Mouse (Mus musculus): ENCODE data around the gene Gins2. TPM values are rescaled to one million over a fixed set of nuclear protein-coding genes. Genes with fewer than 3 reads are reported as not detected.

Gene Gins2
- total RNA-seq, 2 experiments from 2014 or later: 0.80 TPM; not detected in 1

GRCm38 (mm10) chr8:120565151-120565711 lies 23.9 kb downstream of the Gins2 start:
- DNase-seq (ENCODE audit: low spot score): no peak

GRCm38 (mm10) chr8:120563851-120564837 lies 25.0 kb downstream of the Gins2 start:
- peak; percentile 80 for DNase-seq (ENCODE audit: low spot score)

DNA sequence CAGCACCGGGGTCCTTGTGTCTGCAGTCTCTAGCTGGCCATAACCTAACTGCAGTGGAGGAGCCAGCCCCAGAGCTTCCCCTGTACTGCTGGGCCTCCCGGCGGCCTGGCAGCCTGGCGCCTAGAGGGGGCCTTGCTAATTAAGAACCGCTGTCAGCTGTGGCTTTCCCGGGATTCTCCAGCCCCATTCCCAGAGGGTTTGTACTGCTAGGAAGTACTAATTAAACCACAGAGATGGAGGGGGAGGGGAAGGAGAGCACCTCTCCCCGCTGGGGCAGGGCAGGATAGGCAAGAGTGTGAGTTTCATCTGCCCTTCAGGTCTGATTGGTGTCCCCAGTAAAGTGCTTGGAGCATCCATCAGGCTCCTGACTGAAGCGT lies 25.8 kb downstream of the Gins2 start:
- DNase-seq (ENCODE audit: low spot score): no peak

- DNase-seq (ENCODE audit: low spot score): no peak
Observed at GRCm38 (mm10) chr8:120562680-120563347, 26.3 kb downstream of the Gins2 start.

DNA sequence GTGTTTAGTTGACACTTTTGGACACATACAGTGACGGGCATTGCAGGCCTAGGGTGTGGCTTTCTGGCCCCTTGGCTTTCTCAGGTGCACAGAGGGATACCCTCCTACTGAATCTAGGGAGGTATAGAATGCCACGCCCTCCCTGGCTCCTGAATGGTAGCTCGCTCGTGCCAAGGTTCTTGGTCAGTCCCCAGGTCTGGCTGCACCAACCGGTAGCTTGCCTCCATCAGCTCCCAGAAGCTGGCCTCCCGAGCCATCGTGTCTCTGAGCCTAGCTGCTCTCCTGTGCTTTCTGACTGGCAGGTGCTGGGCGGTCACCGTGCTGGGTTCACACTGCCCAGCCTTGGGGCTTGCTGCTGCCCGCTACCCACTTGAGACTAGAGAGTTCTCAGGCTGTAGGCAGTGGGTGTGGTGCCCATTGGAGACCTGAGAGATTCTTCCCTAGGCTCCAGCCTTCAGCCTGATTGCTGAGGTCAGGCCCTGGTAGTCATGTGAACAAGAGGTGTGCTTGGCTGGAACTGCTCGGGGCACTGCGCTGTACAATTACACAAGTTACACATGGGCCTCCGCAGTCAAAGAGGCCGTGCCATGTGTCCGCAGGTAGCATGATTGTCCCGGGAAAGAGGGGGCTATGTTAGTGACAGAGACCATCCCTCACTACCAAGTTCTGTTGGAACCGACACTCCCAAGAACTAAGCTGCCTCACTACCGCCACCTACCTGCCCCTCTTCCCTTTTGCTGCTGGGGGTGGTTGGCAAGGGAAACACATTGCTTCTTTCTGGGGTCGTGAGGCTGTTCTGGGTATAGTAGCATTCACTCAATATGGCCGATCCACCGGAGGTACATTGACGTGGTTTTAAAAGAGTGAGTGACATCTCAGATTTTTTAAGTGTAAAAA lies 27.3 kb downstream of the Gins2 start:
- DNase-seq (ENCODE audit: low spot score): no peak

DNA sequence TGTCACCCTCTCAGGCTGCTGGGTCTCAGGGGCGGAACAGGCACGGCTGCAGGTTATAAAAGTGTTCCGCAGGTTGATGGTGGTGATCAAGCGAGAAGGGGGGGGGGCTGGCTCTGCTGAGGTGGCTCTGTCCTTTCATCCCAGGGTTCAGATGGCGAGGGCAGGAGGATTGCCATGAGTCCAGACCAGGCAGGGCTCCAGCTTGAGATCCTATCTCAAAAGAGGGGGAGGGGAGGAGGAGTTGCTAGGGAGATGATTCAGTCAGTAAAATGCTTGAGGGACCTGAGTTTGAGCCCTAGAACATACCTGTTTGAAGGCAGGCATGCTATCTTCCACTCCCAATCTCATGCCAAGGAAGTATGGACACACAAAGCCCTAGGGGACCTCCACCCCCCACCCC lies 28.6 kb downstream of the Gins2 start:
- DNase-seq (ENCODE audit: low spot score): no peak

GRCm38 (mm10) chr8:120559654-120560053 lies 29.4 kb downstream of the Gins2 start:
- no peak for DNase-seq (ENCODE audit: low spot score)

- no peak for DNase-seq (ENCODE audit: low spot score)
Observed at GRCm38 (mm10) chr8:120558162-120558561, 30.9 kb downstream of the Gins2 start.

GRCm38 (mm10) chr8:120557170-120557965 lies 31.7 kb downstream of the Gins2 start:
- DNase-seq (ENCODE audit: low spot score): no peak

GRCm38 (mm10) chr8:120556198-120556892 lies 32.8 kb downstream of the Gins2 start:
- DNase-seq (ENCODE audit: low spot score): no peak

- DNase-seq (ENCODE audit: low spot score): peak; percentile 55
Observed at GRCm38 (mm10) chr8:120554466-120555039, 34.6 kb downstream of the Gins2 start.

DNA sequence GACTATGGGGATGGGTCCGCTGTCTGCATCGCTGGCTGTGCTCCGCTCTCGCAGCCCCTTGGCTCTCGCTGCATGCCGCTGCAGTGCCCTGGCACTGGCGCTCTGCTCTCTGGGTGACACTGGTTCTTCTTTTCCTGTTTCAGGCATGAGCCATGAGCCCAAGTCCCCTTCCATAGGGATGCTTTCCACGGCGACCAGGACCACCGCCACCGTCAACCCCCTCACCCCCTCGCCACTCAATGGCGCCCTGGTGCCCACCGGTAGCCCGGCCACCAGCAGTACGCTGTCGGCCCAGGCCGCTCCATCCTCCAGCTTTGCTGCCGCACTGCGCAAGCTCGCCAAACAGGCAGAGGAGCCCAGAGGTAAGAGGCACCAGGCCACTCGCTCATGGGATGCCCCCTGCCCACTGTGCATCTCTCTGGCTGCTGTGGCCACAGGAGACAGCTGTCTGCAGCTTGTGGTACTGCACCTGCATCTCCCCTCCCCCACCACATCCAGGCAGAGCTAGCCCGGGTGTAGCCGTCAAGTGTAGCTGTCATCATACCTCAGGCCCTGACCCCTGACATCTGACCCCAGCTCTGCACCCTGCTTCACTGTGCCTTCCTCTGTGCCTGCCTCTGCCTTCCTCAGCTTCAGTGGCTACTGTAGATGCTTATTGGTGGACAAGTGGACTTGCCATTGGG lies 35.5 kb downstream of the Gins2 start:
- no peak for DNase-seq (ENCODE audit: low spot score)

DNA sequence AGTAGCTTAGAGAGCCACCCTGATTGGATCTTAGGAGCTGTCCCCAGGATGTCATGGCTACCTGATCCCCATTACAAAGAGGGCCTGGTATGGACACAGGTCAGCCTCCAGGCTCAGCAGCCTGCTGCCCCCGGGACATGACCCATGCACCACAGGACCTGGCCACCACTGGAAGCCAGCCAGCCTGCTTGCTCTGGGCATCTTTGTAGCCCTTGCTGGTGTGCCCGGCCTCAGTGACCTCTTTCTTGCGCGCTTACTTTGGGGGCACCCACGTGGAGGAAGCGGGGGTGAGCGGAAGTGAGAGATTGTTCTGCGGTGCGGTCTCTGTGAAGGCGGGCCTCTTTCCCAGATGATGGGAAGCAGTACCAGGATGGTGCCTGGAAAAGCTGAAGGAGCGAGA lies 36.6 kb downstream of the Gins2 start:
- no peak for DNase-seq (ENCODE audit: low spot score)

- DNase-seq (ENCODE audit: low spot score): no peak
Observed at GRCm38 (mm10) chr8:120551677-120551980, 37.5 kb downstream of the Gins2 start.

DNA sequence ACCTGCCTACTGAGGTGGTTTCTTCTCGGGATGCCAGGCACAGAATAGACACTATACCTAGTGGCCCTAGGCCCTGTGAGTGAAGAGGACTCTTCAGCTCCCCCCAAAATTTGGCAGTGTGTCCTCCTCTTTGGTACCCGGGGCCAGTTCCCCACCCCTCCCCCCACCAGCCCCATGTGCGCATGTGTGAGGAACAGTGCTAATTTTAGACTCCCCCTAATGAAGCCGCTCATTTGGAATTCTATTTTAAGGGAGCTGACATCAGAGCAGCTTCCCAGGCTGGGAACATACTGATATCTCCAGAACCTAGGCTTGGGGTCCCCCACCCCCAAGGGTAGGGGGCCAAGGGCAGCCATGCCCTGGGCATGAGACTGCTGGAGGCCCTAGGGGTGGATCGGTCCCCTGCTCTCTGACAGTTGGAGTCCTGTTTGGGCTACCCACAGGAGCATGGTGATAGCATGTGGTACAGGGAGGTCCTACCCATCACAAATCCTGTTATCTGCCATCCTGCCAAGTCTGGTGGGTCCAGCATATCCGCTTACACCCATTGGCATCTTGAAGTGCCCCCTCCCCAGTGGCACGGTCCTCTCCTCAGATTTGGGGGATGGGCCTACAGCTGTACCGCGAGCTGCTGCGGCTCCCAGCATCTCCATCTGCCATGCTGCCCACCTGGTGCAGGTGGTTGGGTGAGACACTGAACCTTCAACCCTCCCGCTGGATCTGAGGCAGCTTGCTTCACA lies 38.0 kb downstream of the Gins2 start:
- DNase-seq (ENCODE audit: low spot score): peak; percentile 58

- DNase-seq (ENCODE audit: low spot score): no peak
Observed at GRCm38 (mm10) chr8:120550430-120550829, 38.7 kb downstream of the Gins2 start.

DNA sequence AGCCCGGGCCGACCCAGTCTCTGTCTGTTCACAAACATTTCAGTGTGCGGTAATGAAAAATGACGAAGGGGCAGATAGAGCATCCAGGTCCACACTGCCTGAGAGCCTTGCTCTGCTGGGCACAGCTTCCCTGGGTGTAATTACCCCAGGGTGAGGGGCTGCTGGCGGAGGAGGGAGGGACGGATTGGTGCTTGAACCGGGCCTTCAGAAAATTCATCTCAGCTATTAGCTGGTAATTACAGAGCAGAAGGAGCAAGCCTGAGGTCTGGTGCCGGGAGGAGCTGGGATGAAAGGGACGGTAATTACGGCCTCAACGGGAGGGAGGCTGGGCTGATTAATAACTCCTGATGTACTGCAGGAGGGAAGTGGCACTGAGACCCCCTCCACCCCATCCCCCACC lies 39.2 kb downstream of the Gins2 start:
- no peak for DNase-seq (ENCODE audit: low spot score)

GRCm38 (mm10) chr8:120549321-120549921 lies 39.7 kb downstream of the Gins2 start:
- DNase-seq (ENCODE audit: low spot score): no peak

All from gastrocnemius, adult 18-20 months (tissue).